Mouse (Mus musculus): ENCODE results near the gene Mpzl1. TPM values are rescaled to one million over a fixed set of nuclear protein-coding genes. Genes with fewer than 3 reads are reported as not detected.

Mpzl1 gene
- polyA plus RNA-seq, 1 experiment, result 42.0 TPM

DNA sequence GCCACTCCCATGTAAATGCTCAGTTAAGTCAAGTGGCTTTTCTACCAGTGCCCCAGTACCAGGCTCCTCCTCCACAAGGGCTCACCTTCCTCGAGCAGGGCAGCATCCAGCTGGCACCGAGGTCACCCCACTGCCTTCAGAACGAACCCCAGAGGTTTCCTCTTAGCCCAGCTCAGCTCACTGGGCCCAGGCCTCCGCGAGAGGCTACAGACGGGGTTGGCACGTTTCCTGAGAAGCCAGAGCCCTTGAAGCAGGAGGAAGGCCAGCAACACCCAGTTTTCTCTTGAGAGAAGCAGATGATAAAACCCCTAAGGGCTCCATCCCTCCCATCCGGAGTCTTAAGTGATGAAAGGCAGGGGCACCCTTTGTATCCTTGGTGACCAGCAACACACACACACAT, 43.6 kb downstream of the Mpzl1 start:
- DNase-seq, result no peak
- Histone ChIP-seq H3K27ac (ENCODE audit: insufficient read depth, low read depth, low read length) (no peak overlapping the region), H3K27me3 (replicated peaks; ENCODE audit: control insufficient read depth, insufficient read depth, low read length) (no peaks in the 10 kb centered on the region), H3K4me3 (ENCODE audit: insufficient read depth, low read depth, low read length) (no peak overlapping the region), H3K36me3 (ENCODE audit: control insufficient read depth, insufficient read depth, low read length) (no peaks in the 10 kb centered on the region), H3K4me1 (ENCODE audit: control insufficient read depth, insufficient read depth, low read length) (peaks cover 8% of the 10 kb centered on the region; the same call in 1 of the 2 replicates)
- TF ChIP-seq POLR2A (IDR thresholded peaks at IDR 0.05; ENCODE audit: low read depth, low read length) (no peak), CTCF (conservative IDR thresholded peaks at IDR 0.05; ENCODE audit: insufficient read depth, insufficient read length, low read depth, low read length) (no peak)
- WGBS, result 54% methylated on average over 8 of the region's 8 CpGs

DNA sequence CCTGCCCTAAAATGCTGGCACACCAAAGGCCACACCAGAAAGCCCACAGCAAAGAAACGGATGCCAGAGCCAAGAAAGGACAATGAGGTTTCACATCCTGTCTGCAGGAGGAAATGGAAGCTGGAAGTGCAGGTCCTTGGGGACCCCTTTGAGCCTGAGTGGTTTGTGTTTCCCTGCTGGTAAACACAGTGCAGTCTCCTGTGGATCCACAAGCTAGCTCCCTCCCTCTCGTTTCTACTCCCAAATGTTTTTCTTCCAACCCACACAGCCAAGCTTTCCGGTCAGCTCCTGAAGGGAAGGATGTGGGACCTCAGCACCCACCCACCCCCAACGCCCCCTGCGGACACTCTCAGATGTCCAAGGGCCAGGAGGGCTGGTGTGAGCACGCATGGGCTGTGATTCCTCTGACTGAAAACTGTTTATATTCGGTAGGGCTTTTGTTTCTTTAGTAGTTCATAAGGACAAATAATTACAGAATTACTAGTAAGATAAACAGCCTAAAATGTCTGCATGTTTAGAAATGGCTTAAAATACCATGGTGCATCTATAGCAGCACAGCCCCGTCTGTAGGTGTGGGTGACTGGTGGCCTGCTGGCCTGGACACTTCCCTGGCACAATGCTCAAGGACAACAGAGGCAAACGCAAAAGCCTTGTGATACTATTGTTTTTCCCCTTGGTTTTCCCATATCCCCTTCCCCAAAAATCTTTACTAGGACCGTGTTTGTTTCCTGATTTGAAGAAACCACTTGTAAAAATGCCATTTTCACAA, 44.9 kb downstream of the Mpzl1 start:
- Histone ChIP-seq H3K4me1 (ENCODE audit: control insufficient read depth, insufficient read depth, low read length) (0 out of 2 replicates have a peak, but pooled peaks cover 2% of the 10 kb centered on the region), H3K4me3 (ENCODE audit: insufficient read depth, low read depth, low read length) (no peak overlapping the region), H3K36me3 (ENCODE audit: control insufficient read depth, insufficient read depth, low read length) (no peaks in the 10 kb centered on the region), H3K27ac (ENCODE audit: insufficient read depth, low read depth, low read length) (peak overlapping the region; percentile 83), H3K27me3 (replicated peaks; ENCODE audit: control insufficient read depth, insufficient read depth, low read length) (no peaks in the 10 kb centered on the region)
- DNase-seq, result peak; percentile 86
- WGBS, result 37% methylated on average over 10 of the region's 10 CpGs
- TF ChIP-seq CTCF (conservative IDR thresholded peaks at IDR 0.05; ENCODE audit: insufficient read depth, insufficient read length, low read depth, low read length) (no peak), POLR2A (IDR thresholded peaks at IDR 0.05; ENCODE audit: low read depth, low read length) (no peak)

DNA sequence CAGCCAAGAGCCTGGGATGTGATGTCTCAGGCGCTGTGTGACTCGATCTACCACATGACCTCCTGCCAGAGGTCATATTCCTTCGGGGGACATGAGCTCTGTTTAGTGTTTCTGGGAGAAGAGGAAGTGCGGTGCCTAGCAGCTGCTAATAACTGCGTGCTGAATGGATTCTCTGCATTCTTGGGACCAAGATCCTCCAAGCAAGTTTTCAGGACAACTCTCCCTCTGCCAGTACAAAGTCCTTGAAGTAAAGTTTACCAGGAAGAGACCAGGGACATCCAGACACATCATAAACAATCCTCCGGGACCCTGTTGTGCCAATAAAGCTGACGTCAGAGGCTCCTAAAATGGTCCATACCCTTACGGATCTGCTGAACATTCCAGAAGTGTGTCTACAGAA, 46.5 kb downstream of the Mpzl1 start:
- Histone ChIP-seq H3K27me3 (replicated peaks; ENCODE audit: control insufficient read depth, insufficient read depth, low read length) (no peaks in the 10 kb centered on the region), H3K36me3 (ENCODE audit: control insufficient read depth, insufficient read depth, low read length) (no peaks in the 10 kb centered on the region), H3K27ac (ENCODE audit: insufficient read depth, low read depth, low read length) (peak overlapping the region; percentile 43; the same call in 1 of the 2 replicates), H3K4me1 (ENCODE audit: control insufficient read depth, insufficient read depth, low read length) (0 out of 2 replicates have a peak, but pooled peaks cover 2% of the 10 kb centered on the region), H3K4me3 (ENCODE audit: insufficient read depth, low read depth, low read length) (no peak overlapping the region)
- peak; percentile 38 for DNase-seq
- TF ChIP-seq CTCF (conservative IDR thresholded peaks at IDR 0.05; ENCODE audit: insufficient read depth, insufficient read length, low read depth, low read length), result no peak
- TF ChIP-seq POLR2A (IDR thresholded peaks at IDR 0.05; ENCODE audit: low read depth, low read length), result no peak
- 32% methylated on average over 8 of the region's 8 CpGs for WGBS

DNA sequence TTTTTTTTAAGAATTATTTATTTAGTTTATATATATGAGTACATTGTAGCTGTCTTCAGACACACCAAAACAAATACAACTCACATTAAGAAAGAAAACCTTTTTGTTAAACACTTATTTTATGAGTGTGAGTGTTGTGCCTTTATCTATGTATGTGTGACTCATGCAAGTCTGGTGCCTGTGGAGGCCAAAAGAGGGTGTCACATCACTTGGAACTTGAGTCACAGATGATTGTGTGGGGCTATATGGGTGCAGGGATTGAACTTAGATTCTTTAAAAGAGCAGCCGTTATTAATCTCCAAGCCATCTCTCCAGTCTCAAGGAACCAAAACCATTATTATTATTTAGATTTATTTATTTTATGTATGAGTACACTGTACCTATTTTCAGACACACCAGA, 48.0 kb downstream of the Mpzl1 start:
- Histone ChIP-seq H3K27me3 (replicated peaks; ENCODE audit: control insufficient read depth, insufficient read depth, low read length) (no peaks in the 10 kb centered on the region), H3K27ac (ENCODE audit: insufficient read depth, low read depth, low read length) (no peak overlapping the region), H3K36me3 (ENCODE audit: control insufficient read depth, insufficient read depth, low read length) (no peaks in the 10 kb centered on the region), H3K4me1 (ENCODE audit: control insufficient read depth, insufficient read depth, low read length) (0 out of 2 replicates have a peak, but pooled peaks cover 2% of the 10 kb centered on the region), H3K4me3 (ENCODE audit: insufficient read depth, low read depth, low read length) (no peak overlapping the region)
- WGBS, result 93% methylated on average over 1 of the region's 1 CpGs
- no peak for DNase-seq
- TF ChIP-seq CTCF (conservative IDR thresholded peaks at IDR 0.05; ENCODE audit: insufficient read depth, insufficient read length, low read depth, low read length) (no peak), POLR2A (IDR thresholded peaks at IDR 0.05; ENCODE audit: low read depth, low read length) (no peak)

DNA sequence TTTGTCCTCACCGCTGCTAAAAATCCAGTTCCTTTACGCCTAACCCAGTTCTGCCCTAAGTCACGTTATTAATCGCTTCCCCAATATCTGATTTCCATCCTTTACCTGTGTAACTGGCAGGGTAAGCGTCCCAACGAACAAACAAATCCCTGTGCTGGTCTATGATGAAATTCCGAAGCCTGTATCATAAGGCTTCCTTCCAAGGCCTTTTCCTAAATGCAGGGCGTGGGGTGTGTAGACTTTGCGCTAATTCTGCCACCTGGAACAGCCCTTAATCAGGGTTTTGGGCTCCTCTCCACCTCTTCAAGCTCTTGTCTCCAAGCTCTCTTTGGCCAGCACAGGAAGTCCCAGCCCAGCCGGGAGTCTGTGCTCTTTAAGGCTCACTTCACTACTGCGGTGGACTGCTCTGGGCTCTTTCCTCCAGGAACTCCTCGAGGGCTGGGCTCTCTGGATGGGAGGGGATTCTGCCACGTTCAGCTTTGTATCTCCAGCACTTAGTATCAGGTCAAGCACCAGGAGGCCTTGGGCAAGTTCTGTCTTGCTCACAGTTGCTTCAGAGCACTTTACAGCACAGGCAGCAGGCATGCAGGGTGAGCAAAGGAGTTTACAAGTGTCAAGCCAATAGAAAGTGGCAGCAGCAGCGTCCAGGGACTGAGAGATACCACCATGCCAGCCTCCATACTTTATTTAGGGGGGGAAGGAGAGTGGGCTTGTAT, 48.8 kb downstream of the Mpzl1 start:
- H3K27me3 ChIP-seq (replicated peaks; ENCODE audit: control insufficient read depth, insufficient read depth, low read length), result no peaks in the 10 kb centered on the region
- peak overlapping the region; percentile 12; the same call in 1 of the 2 replicates for H3K27ac ChIP-seq (ENCODE audit: insufficient read depth, low read depth, low read length)
- TF ChIP-seq CTCF (conservative IDR thresholded peaks at IDR 0.05; ENCODE audit: insufficient read depth, insufficient read length, low read depth, low read length) (no peak), POLR2A (IDR thresholded peaks at IDR 0.05; ENCODE audit: low read depth, low read length) (no peak)
- no peak overlapping the region for H3K4me3 ChIP-seq (ENCODE audit: insufficient read depth, low read depth, low read length)
- 0 out of 2 replicates have a peak, but pooled peaks cover 2% of the 10 kb centered on the region for H3K4me1 ChIP-seq (ENCODE audit: control insufficient read depth, insufficient read depth, low read length)
- 72% methylated on average over 14 of the region's 14 CpGs for whole genome bisulfite sequencing
- peak; percentile 34 for DNase-seq
- H3K36me3 ChIP-seq (ENCODE audit: control insufficient read depth, insufficient read depth, low read length), result no peaks in the 10 kb centered on the region

DNA sequence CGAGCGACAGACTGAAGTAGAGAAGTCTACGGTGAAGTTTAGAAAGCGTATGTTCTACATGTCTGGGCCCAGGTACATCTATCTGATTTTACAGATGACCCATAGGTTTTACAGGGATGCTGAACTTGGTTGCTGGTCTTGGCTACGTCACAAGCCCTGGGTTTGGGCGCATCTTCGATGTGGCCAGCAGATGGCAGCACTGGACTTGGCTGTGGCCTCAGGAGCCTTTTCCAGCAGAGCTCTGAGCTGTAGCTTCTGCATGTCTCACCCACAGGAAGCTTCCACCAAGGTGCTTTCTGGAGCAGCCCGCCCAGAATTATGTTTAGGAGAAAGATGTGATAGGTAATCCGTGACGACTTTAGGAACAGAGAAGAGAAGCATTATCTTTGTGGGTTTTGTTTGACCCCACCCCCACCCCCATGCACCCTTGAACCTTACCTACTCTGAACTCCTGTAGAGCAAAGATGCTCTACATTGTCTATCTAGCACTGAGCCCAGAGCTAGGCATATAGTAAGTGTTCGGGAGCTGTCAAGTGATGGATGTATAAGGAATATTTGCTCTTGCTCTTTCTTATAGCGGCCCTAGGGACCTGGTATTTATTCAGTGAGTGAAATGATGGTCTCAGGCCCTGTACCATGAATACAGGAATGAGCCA, 50.7 kb downstream of the Mpzl1 start:
- TF ChIP-seq CTCF (conservative IDR thresholded peaks at IDR 0.05; ENCODE audit: insufficient read depth, insufficient read length, low read depth, low read length) (peak; percentile 99), POLR2A (IDR thresholded peaks at IDR 0.05; ENCODE audit: low read depth, low read length) (no peak)
- Histone ChIP-seq H3K4me3 (ENCODE audit: insufficient read depth, low read depth, low read length) (no peak overlapping the region), H3K4me1 (ENCODE audit: control insufficient read depth, insufficient read depth, low read length) (0 out of 2 replicates have a peak, but pooled peaks cover 2% of the 10 kb centered on the region), H3K27me3 (replicated peaks; ENCODE audit: control insufficient read depth, insufficient read depth, low read length) (no peaks in the 10 kb centered on the region), H3K27ac (ENCODE audit: insufficient read depth, low read depth, low read length) (no peak overlapping the region), H3K36me3 (ENCODE audit: control insufficient read depth, insufficient read depth, low read length) (no peaks in the 10 kb centered on the region)
- WGBS, result 33% methylated on average over 12 of the region's 12 CpGs
- peak; percentile 93 for DNase-seq

All from kidney, adult 2 months (tissue).